In the genomic region with DNA sequence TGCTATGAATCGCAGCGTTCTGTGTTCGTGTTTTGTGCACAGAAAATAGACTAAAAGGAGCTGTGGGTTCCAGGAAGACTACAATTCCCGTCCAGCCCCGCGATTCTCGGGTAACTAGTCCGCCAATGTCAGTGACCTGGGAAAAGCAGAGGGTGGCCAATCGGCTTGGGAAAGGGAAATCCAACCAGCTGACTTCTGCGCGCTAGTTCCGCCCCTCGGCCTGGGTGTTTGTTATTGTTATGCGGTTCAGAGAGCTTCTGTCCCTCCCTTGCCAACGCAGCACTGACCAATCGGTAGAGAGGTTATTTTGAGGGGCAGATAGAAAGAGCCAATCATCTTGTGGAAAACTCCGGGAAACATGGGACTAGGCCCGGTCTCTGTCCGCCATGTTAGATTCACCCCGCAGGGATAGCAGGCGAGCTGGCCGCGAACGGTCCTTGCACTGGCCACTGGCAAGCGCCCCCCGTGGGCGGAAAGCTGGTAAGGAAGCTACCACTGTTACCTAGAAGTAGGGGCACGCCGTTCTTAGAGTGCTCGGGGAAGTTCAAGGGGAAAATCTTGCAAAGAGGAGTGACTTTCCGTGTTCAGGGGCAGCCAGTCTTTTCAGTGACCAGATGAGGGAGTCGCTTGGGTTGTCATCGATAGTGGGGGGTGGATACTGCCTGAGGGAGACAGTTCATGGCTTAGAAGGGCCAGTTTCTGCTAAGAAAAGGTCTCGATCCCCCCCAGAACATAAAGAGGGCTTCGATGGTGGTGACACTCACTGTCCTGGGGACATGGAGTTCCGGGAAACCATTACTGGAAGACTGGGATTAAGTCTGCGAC, we compare ENCODE assay signal across 8 mouse cellular contexts. TPM values are rescaled to one million over a fixed set of nuclear protein-coding genes. Genes with fewer than 3 reads are reported as not detected.
DNase-seq lines count a peak whose midpoint lies in the region; ATAC-seq and TF ChIP-seq lines count a peak whose summit lies in the region.

No protein-coding gene starts in this region.

- TF ChIP-seq EP300 in ES-Bruce4 (IDR thresholded peaks at IDR 0.05; ENCODE audit: insufficient read depth, low read depth, low read length), result no peak
- TF ChIP-seq EP300 in liver, postnatal 0 days (IDR thresholded peaks at IDR 0.05; ENCODE audit: low read depth), result peak; percentile 6; the same call in 1 of the 2 replicates

- peak overlapping the region; percentile 99 for H3K4me3 ChIP-seq in ES-Bruce4 (ENCODE audit: low read depth, low read length)
- peak overlapping the region; percentile 64 for H3K4me3 ChIP-seq in forebrain, embryonic 12.5 days (replicated peaks)
- H3K4me3 ChIP-seq in liver, postnatal 0 days (ENCODE audit: low read depth, low read length), result peak overlapping the region; percentile 75
- peak overlapping the region; percentile 88 for H3K4me3 ChIP-seq in thymus, adult 2 months (ENCODE audit: control insufficient read depth, insufficient read depth, low read length)

- ATAC-seq in forebrain, embryonic 12.5 days (ENCODE audit: low FRiP score), result peak; percentile 97
- peak; percentile 93 for ATAC-seq in liver, postnatal 0 days
- ATAC-seq in neutrophil, adult 5-6 weeks (ENCODE audit: extremely low read depth, insufficient number of reproducible peaks, low FRiP score, poor library complexity, severe bottlenecking), result peak; percentile 92

- TF ChIP-seq POLR2A in ES-Bruce4 (IDR thresholded peaks at IDR 0.05; ENCODE audit: insufficient read depth, low read length), result peak; percentile 87
- TF ChIP-seq POLR2A in thymus, adult 2 months (IDR thresholded peaks at IDR 0.05; ENCODE audit: control insufficient read depth, extremely low read depth, insufficient read depth, low read length, poor library complexity), result peak; percentile 88

- no peaks in the 10 kb centered on the region for H3K9me3 ChIP-seq in ES-Bruce4 (replicated peaks; ENCODE audit: control insufficient read depth, insufficient read depth, low read length, poor library complexity, severe bottlenecking)
- H3K9me3 ChIP-seq in forebrain, embryonic 12.5 days, result no peaks in the 10 kb centered on the region
- H3K9me3 ChIP-seq in liver, postnatal 0 days (ENCODE audit: low read length), result no peaks in the 10 kb centered on the region

- no peaks in the 10 kb centered on the region for H3K27me3 ChIP-seq in ES-Bruce4 (ENCODE audit: control insufficient read depth, insufficient read depth, low read length, poor library complexity, severe bottlenecking)
- H3K27me3 ChIP-seq in forebrain, embryonic 12.5 days, result no peaks in the 10 kb centered on the region
- H3K27me3 ChIP-seq in liver, postnatal 0 days (ENCODE audit: insufficient read depth, low read length), result no peaks in the 10 kb centered on the region
- no peaks in the 10 kb centered on the region for H3K27me3 ChIP-seq in thymus, adult 2 months (ENCODE audit: control insufficient read depth, insufficient read depth, low read length)

- WGBS in forebrain, embryonic 12.5 days, result under 1% methylated on average over 37 of the region's 37 CpGs
- under 1% methylated on average over 37 of the region's 37 CpGs for WGBS in large intestine, adult 2 months
- under 1% methylated on average over 37 of the region's 37 CpGs for WGBS in liver, postnatal 0 days (ENCODE audit: insufficient replicate concordance)
- under 1% methylated on average over 37 of the region's 37 CpGs for WGBS in thymus, adult 2 months

- peak; percentile 99 for DNase-seq in c-Kit-positive CD71-positive TER-119-positive erythroid progenitor cells, embryonic 14.5 days (ENCODE audit: low spot score)
- peak; percentile 98 to 99 for DNase-seq in heart, postnatal 10 days
- DNase-seq in large intestine, adult 2 months (ENCODE audit: low read depth, low spot score), result peak; percentile 100
- peak; percentile 96 for DNase-seq in liver, postnatal 0 days
- DNase-seq in thymus, adult 2 months, result peak; percentile 94

- peak overlapping the region; percentile 63 for H3K4me2 ChIP-seq in forebrain, embryonic 12.5 days
- H3K4me2 ChIP-seq in liver, postnatal 0 days (ENCODE audit: low read depth, low read length), result peak overlapping the region; percentile 82

- peak overlapping the region; percentile 74 for H3K9ac ChIP-seq in ES-Bruce4 (ENCODE audit: low read depth, poor library complexity, severe bottlenecking)
- H3K9ac ChIP-seq in forebrain, embryonic 12.5 days, result peak overlapping the region; percentile 78
- peak overlapping the region; percentile 89 for H3K9ac ChIP-seq in liver, postnatal 0 days (replicated peaks)

- peaks cover 18% of the 10 kb centered on the region for H3K36me3 ChIP-seq in ES-Bruce4 (ENCODE audit: control insufficient read depth, insufficient read depth, low read length, poor library complexity, severe bottlenecking)
- H3K36me3 ChIP-seq in forebrain, embryonic 12.5 days (replicated peaks), result peaks cover 28% of the 10 kb centered on the region
- peaks cover 19% of the 10 kb centered on the region for H3K36me3 ChIP-seq in liver, postnatal 0 days (replicated peaks; ENCODE audit: insufficient read depth, low read length)
- peaks cover 12% of the 10 kb centered on the region; the same call in 1 of the 2 replicates for H3K36me3 ChIP-seq in thymus, adult 2 months (ENCODE audit: control insufficient read depth, insufficient read depth, low read length)

- intact Hi-C loops in heart, postnatal 10 days (cut with DNase I), result loop anchor here (5.0 kb wide), 1 partner anchor 85 kb away; a partner anchor contains a TSS

- TF ChIP-seq CTCF in ES-Bruce4 (IDR thresholded peaks at IDR 0.05; ENCODE audit: low read depth, low read length), result no peak
- peak; percentile 38; the same call in 1 of the 2 replicates for TF ChIP-seq CTCF in liver, postnatal 0 days (IDR thresholded peaks at IDR 0.05; ENCODE audit: low read depth)
- peak; percentile 25; the same call in 1 of the 2 replicates for TF ChIP-seq CTCF in thymus, adult 2 months (IDR thresholded peaks at IDR 0.05; ENCODE audit: borderline replicate concordance, control insufficient read depth, extremely low read depth, insufficient read depth, low read length, poor library complexity)

- H3K4me1 ChIP-seq in ES-Bruce4 (ENCODE audit: control insufficient read depth, insufficient read depth, low read length), result no peaks in the 10 kb centered on the region
- peaks cover 25% of the 10 kb centered on the region for H3K4me1 ChIP-seq in forebrain, embryonic 12.5 days
- H3K4me1 ChIP-seq in liver, postnatal 0 days (ENCODE audit: insufficient read depth), result peaks cover 21% of the 10 kb centered on the region
- H3K4me1 ChIP-seq in thymus, adult 2 months (replicated peaks; ENCODE audit: control insufficient read depth, insufficient read depth, low read length), result peaks cover 5% of the 10 kb centered on the region

- H3K27ac ChIP-seq in ES-Bruce4 (ENCODE audit: insufficient read depth, low read length), result peak overlapping the region; percentile 86
- H3K27ac ChIP-seq in forebrain, embryonic 12.5 days, result peak overlapping the region; percentile 95
- H3K27ac ChIP-seq in liver, postnatal 0 days (ENCODE audit: low read depth), result peak overlapping the region; percentile 93
- peak overlapping the region; percentile 91 for H3K27ac ChIP-seq in thymus, adult 2 months (ENCODE audit: control insufficient read depth, insufficient read depth, low read length)

RNA-seq across cellular contexts. Expression of a gene that starts 0.7 kb away (rescaled TPM):
- 245 and 262 TPM in 2 replicates for polyA plus RNA-seq in ES-Bruce4 (2011; ENCODE audit: insufficient read depth, insufficient read length, low read depth, missing spikeins)
- polyA plus RNA-seq in forebrain, embryonic 12.5 days (2016; fragmentation: Nextera tagmentation; extraction: Ambion mirVana), result 118 and 134 TPM in 2 replicates
- total RNA-seq in heart, postnatal 10 days (2021), result 100 to 1,000 TPM; 100 TPM
- polyA plus RNA-seq in large intestine, adult 2 months (2012; rRNA removed), result 58.9 and 105 TPM in 2 replicates
- polyA plus RNA-seq in liver, postnatal 0 days (2015; fragmentation: Nextera tagmentation; extraction: Ambion mirVana), result 32.8 and 35.3 TPM in 2 replicates
- total RNA-seq in neutrophil, adult 5-6 weeks (2017), result 166 and 171 TPM in 2 replicates
- 142 and 145 TPM in 2 replicates for polyA plus RNA-seq in thymus, adult 2 months (2012; rRNA removed)

RNA-seq across cellular contexts. Expression of a gene that starts 0.9 kb away (rescaled TPM):
- 62.4 and 68.2 TPM in 2 replicates for polyA plus RNA-seq in ES-Bruce4 (2011; ENCODE audit: insufficient read depth, insufficient read length, low read depth, missing spikeins)
- 24.3 TPM in 2 replicates for polyA plus RNA-seq in forebrain, embryonic 12.5 days (2016; fragmentation: Nextera tagmentation; extraction: Ambion mirVana)
- 1 to 10 TPM; 2.8 to 4.7 TPM for total RNA-seq in heart, postnatal 10 days (2021)
- 1.3 and 2.1 TPM in 2 replicates for polyA plus RNA-seq in large intestine, adult 2 months (2012; rRNA removed)
- 3.9 and 5.0 TPM in 2 replicates for polyA plus RNA-seq in liver, postnatal 0 days (2015; fragmentation: Nextera tagmentation; extraction: Ambion mirVana)
- 4.8 and 5.6 TPM in 2 replicates for total RNA-seq in neutrophil, adult 5-6 weeks (2017)
- polyA plus RNA-seq in thymus, adult 2 months (2012; rRNA removed), result 4.3 and 6.0 TPM in 2 replicates

RNA-seq across cellular contexts. Expression of a gene that starts 29.4 kb away (rescaled TPM):
- 5.8 and 9.2 TPM in 2 replicates for polyA plus RNA-seq in ES-Bruce4 (2011; ENCODE audit: insufficient read depth, insufficient read length, low read depth, missing spikeins)
- polyA plus RNA-seq in forebrain, embryonic 12.5 days (2016; fragmentation: Nextera tagmentation; extraction: Ambion mirVana), result 1.8 and 3.0 TPM in 2 replicates
- total RNA-seq in heart, postnatal 10 days (2021), result 1 to 10 TPM; 3.1 to 4.2 TPM
- 112 and 164 TPM in 2 replicates for polyA plus RNA-seq in large intestine, adult 2 months (2012; rRNA removed)
- 10.8 and 11.2 TPM in 2 replicates for polyA plus RNA-seq in liver, postnatal 0 days (2015; fragmentation: Nextera tagmentation; extraction: Ambion mirVana)
- total RNA-seq in neutrophil, adult 5-6 weeks (2017), result 6.9 and 7.2 TPM in 2 replicates
- polyA plus RNA-seq in thymus, adult 2 months (2012; rRNA removed), result 29.5 and 37.1 TPM in 2 replicates

RNA-seq across cellular contexts. Expression of a gene that starts 46.4 kb away (rescaled TPM):
- not detected in 2 replicates for polyA plus RNA-seq in ES-Bruce4 (2011; ENCODE audit: insufficient read depth, insufficient read length, low read depth, missing spikeins)
- polyA plus RNA-seq in forebrain, embryonic 12.5 days (2016; fragmentation: Nextera tagmentation; extraction: Ambion mirVana), result not detected in 2 replicates
- total RNA-seq in heart, postnatal 10 days (2021), result not detected
- not detected in 2 replicates for polyA plus RNA-seq in large intestine, adult 2 months (2012; rRNA removed)
- not detected in 2 replicates for polyA plus RNA-seq in liver, postnatal 0 days (2015; fragmentation: Nextera tagmentation; extraction: Ambion mirVana)
- total RNA-seq in neutrophil, adult 5-6 weeks (2017), result not detected in 2 replicates
- not detected in 2 replicates for polyA plus RNA-seq in thymus, adult 2 months (2012; rRNA removed)

Comparison
In these comparisons a context has a peak if more than half of its experiments do, and no peak if none do; other contexts are left out.
1. Peak in every context shown above with its lines: DNase-seq, ATAC-seq, H3K4me3 ChIP-seq and H3K27ac ChIP-seq.